Mouse (Mus musculus) midbrain, embryonic 13.5 days (tissue): ENCODE data around the gene Myf5. TPM values are rescaled to one million over a fixed set of nuclear protein-coding genes. Genes with fewer than 3 reads are reported as not detected.

Experiments
- microRNA-seq: library from miRNA; unstranded; fragments of <30 nt; microRNA quantifications from one replicate; pipeline ENCODE4, GENCODE M21; 2016
- polyA plus RNA-seq: library from polyadenylated mRNA; unstranded; fragments of >200 nt; fragmentation: Nextera tagmentation; extraction: Ambion mirVana; gene quantifications from 2 replicates; pipeline ENCODE4 v1.2.1, GENCODE M21; 2015

The Myf5 gene
- polyA plus RNA-seq, 1 experiment from 2014 or later: not detected

Small RNA genes lying within 50 kb of the gene (microRNA-seq; reads per million reads assigned to microRNA genes)
- not detected for gene Gm44403

Other genes starting within 250 kb of the Myf5 start
- 31.6 and 34.6 TPM in 2 replicates for gene Lin7a, start 214.4 kb downstream of the Myf5 start, polyA plus RNA-seq
- not detected in 2 replicates for gene Myf6, start 8.6 kb upstream of the Myf5 start, polyA plus RNA-seq
- gene Ptprq, start 233.9 kb upstream of the Myf5 start, polyA plus RNA-seq: 0.18 and 0.39 TPM in 2 replicates